Mouse (Mus musculus): ENCODE measurements around the gene Abi2. TPM values are rescaled to one million over a fixed set of nuclear protein-coding genes. Genes with fewer than 3 reads are reported as not detected.
"Not testable (repeated sequence)": the region's sequence is repeated elsewhere in the genome, so short reads cannot be mapped to it uniquely, and the experiment has no call there.

The Abi2 gene
- total RNA-seq (2021) = 10 to 100 TPM; 24.2 to 33.6 TPM
- long read RNA-seq, experiment 1, full-length matches to known transcripts = 4 of 15 reads
- long read RNA-seq, experiment 1, partial matches to known transcripts = 0 of 15 reads
- long read RNA-seq, experiment 1, other reads (novel, unspliced or antisense) = 11 of 15 reads
- long read RNA-seq, experiment 2, full-length matches to known transcripts = 9 of 15 reads
- long read RNA-seq, experiment 2, partial matches to known transcripts = 2 of 15 reads
- long read RNA-seq, experiment 2, other reads (novel, unspliced or antisense) = 4 of 15 reads

DNA sequence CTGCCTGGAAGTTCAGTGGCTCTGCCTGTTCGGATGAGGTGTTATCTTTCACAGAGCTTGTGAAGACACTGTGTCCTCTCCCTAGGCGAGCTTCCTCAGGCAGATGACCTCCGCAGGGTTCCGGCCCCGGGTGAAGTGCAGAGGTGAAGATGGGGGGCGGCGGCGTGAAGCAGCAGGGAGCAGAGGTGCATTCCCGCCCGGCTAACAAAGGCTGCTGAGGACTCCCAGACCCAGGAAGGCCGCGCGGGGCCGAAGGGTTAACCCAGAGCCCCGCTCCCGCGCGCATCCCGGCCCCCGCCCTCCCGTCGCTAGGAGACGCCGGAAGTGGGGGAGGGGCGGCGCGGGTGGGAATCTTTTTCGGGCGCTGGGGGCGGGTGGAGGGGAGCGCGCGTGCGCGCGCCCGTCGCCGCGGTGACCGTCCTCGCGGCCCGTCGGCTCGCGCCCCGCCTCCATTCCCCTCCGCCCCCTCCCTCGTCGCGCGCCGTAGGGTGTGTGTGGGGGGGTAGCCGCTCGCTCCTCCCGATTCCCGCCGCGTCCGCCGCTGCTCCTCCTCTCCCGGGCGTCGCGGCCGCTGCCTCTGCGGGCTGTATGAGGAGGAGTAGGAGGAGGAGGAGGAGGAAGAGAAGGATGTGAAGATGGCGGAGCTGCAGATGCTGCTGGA is at the start of gene Abi2:
Abi2 (plus strand) TSS at position 452 of the 661 bp plus-strand sequence.
- DNase-seq = peak; percentile 97

DNA sequence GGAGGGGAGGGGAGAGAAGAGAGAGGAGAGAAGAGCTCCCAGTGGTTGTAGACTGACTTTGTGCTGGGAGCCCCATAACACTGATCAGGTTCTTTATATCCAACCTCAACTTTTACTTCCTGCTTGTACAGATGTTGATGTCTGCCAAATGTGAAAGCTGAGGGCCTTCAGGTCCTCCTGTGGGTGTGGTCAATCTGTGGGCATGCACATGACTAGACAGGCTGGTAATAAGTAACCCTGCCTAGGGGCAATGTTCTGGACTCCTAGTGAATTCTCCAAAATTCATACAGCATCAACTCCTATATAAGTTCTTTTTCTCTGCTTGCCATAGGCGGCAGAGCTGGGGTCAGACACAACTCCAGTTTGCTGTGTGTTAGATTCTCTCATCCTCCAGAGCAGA is 47.8 kb upstream of the Abi2 start:
- DNase-seq = no peak

DNA sequence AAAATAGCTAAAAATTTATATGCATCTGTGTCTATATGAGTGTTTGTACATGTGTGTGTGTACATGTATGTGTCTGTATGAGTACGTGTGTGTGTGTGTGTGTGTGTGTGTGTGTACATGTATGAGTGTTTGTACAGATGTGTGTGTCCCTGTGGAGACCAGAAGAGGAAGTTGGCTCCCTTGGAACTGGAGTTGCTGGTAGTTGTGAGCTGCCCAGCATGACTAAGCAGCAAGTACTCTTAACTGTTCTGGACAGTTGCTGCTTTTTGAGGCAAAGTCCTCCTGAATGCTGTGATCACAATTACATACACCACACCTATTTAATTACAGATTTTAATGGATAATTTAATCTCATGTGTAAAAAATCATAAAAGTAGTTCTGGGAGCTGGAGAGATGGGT is 32.9 kb upstream of the Abi2 start:
- DNase-seq = no peak

DNA sequence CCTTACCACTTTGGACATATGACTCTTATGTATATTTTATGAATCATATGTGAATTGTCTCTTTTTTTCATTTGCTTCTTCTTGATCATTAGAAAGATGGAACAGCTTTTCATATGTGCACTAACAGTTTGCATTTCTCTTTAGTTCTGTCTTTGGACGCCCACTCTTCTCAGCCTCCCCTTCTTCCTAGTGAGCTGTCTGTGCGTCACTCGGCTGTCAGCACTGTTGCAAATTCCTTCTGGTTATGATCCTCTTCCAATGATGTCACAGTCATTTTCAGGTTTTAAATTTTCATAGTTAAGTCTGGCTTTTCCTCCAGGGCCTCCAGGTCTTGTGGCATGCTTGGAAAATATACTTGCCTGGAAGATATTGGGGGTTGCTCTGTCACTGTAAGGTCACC is 27.5 kb upstream of the Abi2 start:
- no peak for DNase-seq

DNA sequence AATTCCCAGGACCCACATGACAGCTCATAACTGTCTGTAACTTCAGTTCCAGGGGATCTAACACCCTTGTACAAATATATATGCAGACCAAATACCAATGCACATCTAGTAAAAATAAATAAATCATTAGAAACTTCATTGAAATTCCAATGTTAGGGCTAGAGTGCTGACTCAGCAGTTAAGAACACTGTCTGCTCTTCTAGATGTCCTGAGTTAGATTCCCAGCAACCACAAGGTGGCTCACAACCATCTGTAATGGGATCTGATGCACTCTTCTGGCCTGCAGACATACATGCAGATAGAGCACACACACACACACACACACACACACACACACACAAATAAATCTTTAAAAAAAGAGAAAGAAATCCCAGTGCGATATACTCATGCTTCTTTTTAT is 4.6 kb upstream of the Abi2 start:
- no peak for DNase-seq

DNA sequence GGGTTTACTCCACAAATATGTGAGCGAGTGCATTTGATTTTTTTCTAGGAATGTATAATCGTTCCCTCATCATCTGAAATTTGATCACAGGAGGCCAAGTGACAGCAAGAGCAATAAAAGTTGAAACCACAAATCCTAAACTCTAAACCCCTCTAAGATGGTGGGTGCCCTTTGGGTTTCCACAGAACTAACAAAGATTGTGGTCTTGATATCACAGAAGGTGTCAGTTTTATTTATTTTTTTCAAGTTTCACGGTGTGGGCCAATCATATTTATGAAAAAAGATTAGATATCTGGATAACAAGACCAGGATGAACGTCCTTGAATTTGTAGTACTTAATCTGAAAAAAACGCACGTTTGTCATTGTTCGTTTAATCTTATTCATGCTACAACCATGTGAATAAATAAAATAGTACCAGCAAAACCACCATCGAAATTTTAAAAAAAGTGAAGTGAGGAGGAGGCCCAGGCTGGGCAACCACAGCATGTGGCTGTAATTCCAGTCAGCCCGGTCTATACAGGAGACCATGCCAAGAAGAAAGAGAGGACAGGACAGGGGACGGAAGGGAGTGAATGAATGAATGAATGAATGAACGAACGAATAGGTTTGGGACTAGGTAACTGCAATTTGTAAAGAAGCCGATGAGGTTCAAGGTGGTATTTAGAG is 785 bp upstream of the Abi2 start:
- DNase-seq = no peak

DNA sequence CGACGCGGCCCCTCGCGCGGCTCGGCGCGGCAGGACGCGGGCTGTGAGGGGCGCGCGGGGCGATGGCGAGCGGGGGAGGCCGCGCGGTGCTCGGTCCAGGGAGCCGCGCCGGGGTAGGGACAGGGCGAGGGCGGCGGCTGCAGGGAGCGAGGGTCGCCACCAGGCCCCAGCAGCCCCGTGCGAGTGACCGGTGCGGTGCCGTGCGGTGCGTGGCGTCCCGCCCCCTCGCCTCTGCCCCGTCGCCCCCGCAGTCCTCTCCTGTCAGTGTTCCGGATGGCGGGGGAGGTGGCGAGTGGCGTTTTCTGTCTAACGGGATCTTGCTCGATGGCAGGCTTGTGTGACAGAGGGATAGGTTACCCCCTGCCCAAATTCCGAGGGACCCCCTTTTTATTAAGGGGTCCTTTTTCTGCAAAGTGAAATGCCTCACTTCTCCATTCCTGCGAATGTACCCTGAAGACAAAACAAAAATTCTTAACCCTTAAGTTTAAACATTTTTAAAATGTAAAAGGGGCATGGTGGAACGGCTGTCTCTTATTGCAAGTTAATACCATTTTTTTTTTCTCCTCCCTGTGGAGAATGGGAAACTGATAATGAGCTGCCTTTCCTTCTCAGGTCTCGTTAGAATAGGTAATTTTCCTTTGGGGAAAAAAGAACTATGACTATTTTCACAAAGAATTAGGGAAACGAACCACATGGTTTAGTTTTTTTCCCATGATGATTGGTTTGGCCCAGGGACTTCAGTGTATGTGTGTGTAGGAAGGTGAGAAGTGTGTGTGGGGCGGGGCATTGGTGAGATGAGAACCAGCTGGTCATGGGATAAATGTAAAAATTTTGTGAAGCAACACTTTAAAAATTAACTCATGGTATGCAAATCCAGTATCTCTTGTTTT is 754 bp downstream of the Abi2 start:
- no peak for DNase-seq

DNA sequence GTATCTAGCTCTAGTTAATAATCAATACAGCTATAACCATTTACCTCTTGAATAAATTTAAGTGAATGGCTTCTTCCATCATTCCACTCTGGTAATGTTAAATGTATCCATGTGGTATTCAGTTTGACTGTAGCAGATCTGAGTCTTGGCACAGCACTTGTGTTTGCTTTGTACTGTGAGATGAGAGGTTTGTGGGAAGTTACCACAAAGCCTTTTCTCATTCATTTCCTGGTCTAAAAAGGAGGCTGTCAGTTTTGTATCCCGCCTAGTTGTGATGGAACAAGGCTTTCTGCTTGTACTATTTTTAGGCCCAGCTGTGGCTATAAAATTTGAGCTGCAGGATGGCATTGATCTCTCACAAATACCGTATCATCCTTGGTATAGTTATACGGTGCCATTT is 7.3 kb downstream of the Abi2 start:
- no peak for DNase-seq

DNA sequence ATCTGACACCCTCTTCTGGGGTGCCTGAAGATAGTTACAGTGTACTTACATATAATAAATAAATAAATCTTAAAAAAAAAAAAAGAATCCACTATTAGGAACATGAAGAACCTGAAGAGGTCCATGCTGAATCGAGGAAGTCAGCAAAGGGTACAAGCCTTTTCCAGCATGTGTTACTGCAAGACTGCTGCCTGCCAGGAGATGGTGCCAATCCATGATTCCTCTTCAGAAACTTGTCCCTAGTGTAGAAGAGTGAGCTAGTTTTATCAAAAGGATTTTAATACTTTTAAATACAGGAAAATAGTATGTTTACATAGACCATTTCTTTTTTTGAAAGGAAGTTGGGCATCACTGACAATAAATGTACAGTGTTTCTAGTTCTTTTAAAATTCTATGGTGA is 14.5 kb downstream of the Abi2 start:
- no peak for DNase-seq

DNA sequence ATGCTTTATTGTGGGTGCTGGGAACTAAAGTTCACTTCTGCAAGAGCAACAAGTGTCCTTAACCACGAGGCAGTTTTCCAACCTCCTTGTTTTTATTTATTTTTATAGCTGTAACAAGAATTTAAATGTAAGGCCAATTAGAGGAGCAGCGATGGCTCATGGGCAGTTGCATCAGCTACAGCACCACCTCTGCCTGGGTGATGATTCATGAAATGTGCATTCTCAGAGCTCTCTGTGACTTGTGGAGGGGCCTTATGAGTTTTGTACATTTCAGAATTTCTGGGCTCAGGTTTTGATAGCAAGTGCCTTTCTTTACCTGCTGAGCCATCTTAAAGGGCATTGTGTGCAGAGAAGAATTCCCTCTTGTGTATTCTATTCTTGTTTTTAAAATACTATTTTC is 18.9 kb downstream of the Abi2 start:
- DNase-seq = no peak

DNA sequence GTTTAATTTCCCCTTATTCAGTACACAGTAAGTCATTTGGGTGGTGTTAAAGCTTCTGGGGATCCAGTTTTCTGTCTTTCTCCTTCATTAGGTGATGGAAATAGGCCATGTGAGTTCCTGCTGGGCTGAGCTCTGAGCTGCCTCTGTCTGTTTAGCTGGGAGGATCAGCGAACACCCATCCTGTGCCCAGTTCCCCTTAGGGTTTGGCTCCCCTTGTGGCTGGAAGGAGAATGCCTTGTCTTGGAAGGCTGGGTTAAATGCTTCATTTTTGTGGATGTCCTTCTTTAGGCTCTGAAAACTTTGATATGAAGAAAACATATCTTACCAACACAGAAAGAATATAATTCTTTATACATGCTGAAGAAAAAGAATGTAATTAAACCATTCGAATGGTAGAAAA is 19.5 kb downstream of the Abi2 start:
- no peak for DNase-seq

DNA sequence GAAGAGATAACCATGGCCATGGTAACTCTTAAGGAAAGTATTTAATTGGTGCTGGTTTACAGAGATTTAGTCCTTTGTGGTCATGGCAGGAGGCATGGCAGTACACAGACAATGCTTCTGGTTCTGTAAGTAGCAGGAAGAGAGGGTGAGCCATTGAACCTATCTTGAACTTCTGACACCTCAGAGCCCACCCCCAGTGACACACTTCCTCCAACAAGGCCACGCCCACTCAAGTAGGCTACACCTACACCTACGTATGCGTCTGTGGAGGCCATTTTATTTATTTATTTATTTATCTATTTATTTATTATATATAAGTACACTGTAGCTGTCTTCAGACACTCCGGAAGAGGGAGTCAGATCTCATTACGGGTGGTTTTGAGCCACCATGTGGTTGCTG is 22.1 kb downstream of the Abi2 start:
- no peak for DNase-seq

DNA sequence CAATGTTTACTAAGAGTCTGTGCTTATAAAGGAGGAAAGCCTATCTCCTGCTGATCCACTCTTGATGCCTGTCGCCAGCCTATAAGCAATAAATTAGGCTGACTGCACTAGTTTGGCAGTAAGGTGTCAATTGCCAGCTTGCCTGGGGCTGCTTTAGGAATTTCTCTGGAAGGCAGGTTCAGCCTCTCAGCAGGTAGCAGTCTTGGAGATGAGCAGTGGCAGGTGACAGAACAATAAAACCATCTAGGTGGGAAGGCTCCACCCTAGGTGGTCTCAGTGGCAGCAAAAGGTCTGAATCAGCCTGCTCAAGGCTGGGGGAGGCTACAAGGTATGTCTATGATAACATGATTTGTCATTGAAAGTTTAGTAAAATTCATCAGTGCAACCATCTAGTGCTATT is 23.1 kb downstream of the Abi2 start:
- no peak for DNase-seq

DNA sequence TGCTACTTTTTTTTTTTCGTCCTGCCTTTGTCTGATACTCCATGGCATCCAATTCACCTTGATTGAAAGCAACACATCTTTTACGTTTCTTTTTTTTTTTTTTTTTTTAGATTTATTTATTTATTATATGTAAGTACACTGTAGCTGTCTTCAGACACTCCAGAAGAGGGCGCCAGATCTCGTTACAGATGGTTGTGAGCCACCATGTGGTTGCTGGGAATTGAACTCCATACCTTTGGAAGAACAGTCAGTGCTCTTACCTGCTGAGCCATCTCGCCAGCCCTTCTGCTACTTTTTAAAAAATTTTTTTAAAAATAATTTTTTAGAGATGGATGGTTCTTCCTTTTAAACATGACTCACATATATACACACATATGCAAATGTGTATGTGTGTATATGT is 32.0 kb downstream of the Abi2 start:
- not testable (repeated sequence) for DNase-seq

DNA sequence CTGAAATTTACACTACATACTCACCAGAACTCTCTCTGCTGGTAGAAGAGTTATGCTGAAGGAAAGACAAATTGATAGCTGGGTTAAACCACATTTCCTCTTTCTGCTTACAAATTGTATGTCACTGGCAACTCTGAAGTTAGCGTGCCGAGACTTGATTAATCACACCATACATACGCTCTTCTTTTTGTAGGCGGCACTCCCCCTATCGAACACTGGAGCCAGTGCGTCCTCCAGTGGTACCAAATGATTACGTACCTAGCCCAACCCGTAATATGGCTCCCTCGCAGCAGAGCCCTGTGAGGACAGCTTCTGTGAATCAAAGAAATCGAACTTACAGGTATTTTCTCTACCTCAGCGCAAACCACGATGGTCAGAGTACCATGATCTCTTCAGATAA is 37.6 kb downstream of the Abi2 start:
- DNase-seq = no peak

DNA sequence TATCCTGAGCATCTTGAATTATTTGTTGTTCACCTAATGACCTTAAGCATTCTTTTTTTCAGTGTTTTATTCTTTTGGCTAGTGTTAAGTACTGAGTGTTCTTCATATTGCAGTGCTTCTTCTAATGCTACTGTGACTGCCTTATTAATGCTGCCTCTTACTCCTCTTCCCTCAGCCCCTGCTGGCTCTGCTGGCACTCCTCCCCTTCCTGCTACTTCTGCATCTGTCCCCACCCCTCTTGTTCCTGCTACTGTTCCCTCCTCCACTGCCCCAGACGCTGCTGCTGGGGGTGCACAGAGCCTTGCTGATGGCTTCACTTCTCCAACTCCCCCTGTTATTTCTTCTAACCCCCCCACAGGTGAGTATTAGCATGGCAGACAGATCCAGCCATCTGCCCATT is 40.5 kb downstream of the Abi2 start:
- DNase-seq = no peak

DNA sequence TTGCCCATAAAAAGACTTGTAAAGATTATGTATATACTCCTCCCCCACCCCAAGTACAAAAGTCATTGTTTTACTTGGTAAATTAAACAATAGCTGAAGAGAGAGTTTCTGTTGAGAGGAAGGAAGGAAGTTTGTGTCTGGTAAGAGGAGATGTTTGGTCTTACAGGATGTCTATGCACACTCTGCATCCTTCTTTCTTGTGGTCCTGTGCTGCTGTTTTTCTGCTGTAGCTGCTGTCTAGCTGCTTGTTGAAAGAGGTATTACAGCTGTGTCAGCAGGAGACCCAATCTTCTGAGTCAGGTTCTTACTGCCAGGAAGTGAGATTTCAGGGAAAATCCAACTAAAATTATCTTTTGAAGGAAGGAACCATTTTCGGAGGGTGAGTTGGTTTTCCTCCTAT is 51.2 kb downstream of the Abi2 start:
- no peak for DNase-seq

DNA sequence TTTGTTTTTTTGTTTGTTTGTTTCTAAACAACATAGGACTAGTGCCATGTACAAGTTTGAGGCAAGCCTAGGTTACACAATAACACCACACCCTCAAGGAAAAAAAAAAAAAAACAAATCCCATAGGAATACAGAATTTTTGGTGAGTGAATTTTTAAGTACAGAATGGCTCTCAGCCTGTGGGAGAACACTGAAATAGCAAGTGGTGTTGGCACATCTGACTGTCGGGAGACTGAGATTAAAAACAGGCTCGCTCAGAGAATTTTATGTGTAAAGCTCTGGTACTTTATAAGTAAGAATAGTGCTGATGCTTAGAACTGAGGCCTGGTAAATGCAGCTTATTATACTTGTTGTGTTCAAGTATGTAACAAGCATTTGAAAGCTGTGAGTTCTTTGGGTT is 60.1 kb downstream of the Abi2 start:
- DNase-seq = no peak

DNA sequence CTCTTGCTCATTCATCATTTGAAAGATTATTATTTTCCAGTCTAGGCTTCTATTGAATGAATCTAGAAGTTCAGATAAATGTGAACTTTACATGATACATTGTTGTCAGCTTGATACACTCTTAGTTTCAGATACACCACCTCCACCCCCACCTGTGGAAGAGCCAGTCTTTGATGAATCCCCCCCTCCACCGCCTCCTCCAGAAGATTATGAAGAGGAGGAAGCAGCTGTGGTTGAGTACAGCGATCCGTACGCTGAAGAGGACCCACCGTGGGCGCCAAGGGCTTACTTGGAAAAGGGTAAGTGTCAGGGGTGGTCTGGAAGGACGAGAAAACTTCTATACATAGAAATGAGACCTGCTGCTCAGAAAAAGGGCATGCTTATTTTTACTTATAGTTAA is 61.1 kb downstream of the Abi2 start:
- DNase-seq = no peak

DNA sequence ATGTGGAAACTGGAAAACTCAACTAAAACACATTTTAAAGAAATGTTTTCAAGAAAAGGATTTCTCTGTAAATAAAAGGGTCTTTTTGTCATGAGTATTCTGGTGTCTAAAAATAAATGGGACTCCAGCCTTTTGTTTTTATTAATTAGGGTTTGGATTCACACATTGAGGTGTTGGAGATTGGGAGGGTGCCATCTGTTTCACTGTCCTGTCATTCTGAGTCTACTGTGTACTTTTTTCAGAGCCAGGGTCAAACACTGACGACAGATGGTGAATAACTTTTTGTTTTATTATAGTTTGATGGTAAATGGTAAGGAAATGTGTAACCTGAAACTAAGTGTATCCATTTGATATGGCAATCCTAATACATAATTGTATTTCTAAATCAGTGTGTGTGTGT is 72.1 kb downstream of the Abi2 start:
- DNase-seq = no peak

DNA sequence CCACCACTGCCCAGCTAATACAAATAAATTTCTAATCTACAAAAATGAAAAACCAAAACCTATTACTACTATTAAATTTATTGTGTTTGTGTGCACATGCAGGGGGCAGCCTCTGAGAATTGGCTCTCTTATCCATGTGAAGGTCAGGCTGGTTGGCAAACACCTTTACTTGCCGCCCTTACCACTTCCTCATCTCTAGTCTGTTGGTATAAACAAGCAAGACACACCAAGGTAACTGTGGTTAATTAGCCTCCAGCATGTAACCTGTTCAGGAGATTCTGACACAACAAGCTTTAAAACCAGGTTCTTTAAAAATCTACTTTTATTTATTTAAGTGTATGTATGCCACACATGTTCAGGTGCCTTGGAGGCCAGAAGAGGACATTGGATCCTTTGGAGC is 73.5 kb downstream of the Abi2 start:
- no peak for DNase-seq

DNA sequence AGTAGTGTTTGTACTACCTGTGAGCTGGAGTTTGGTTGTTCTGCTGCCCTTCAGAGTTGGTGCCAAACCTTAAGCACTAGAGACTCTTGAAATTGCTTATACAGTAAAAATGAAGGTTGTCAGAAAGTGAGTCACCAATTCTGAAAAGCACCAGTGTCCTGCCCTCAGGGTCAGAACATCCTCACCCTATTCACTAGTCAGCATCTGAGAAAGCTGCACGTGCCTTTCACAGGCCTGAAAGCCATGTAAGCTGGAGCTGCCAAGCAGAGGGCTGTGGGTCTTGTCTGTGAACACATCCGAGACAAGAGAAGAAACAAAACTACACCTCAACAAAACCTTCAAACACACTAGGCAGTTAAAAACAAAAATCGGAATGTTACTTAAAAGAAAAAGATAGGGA is 76.2 kb downstream of the Abi2 start:
- DNase-seq = no peak

DNA sequence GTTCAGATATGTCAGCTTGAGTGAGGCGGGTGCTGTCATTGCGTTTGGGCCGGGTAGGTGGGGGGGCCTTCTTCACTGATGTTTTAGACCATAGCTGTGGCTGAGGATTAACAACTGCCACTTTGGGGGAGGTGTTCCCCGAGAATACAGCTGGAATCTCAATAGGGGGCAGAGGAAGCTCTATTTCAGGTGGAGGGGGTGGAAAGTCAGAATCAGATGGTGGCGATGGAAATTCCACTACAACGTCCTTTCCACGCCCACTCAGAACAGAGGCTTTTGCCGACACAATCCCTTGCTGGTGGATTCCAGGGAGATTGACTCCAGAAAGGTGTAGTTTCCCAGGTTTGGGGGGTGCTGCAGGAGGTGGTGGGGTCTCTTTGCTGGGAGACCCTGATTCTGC is 79.2 kb downstream of the Abi2 start:
- DNase-seq = no peak
